27 mouse cellular contexts compared by ENCODE assay signal in genomic region chr1:90692851-90693250, GRCm38 (mm10).
"Had no signal": no experiment of that assay in that cellular context is flagged by ENCODE, and none has a peak within 500 bp of the region (broad histone marks: within the 10 kb centered on the region; RNA-seq: fewer than 3 reads in every experiment).

No protein-coding gene starts in this region.

- H3K9me3 ChIP-seq: heart, embryonic 15.5 days; hindbrain, embryonic 15.5 days; kidney, embryonic 15.5 days; limb, embryonic 10.5 days; limb, embryonic 12.5 days; liver, embryonic 13.5 days had no signal

- H3K4me2 ChIP-seq: heart, embryonic 11.5 days; heart, embryonic 13.5 days; heart, embryonic 15.5 days; hindbrain, embryonic 13.5 days; hindbrain, embryonic 15.5 days; kidney, embryonic 15.5 days; limb, embryonic 12.5 days; liver, embryonic 11.5 days; liver, embryonic 13.5 days had no signal

- H3K27ac ChIP-seq: heart, adult 2 months; heart, embryonic 13.5 days; heart, embryonic 15.5 days; hindbrain, embryonic 13.5 days; hindbrain, embryonic 15.5 days; hindbrain, postnatal 0 days; kidney, embryonic 15.5 days; kidney, postnatal 0 days; left cerebral cortex, adult 2 months; limb, embryonic 10.5 days; limb, embryonic 12.5 days; liver, embryonic 13.5 days had no signal

- H3K27me3 ChIP-seq: heart, embryonic 13.5 days; heart, embryonic 15.5 days; hindbrain, embryonic 13.5 days; hindbrain, embryonic 15.5 days; kidney, embryonic 15.5 days; limb, embryonic 12.5 days; liver, embryonic 13.5 days had no signal

- H3K4me3 ChIP-seq: heart, adult 2 months; heart, embryonic 13.5 days; heart, embryonic 15.5 days; hindbrain, embryonic 13.5 days; hindbrain, embryonic 15.5 days; kidney, embryonic 15.5 days; left cerebral cortex, adult 2 months; limb, embryonic 10.5 days; limb, embryonic 12.5 days; liver, embryonic 13.5 days had no signal

- H3K9ac ChIP-seq: heart, embryonic 13.5 days; heart, embryonic 15.5 days; hindbrain, embryonic 13.5 days; hindbrain, embryonic 15.5 days; kidney, embryonic 15.5 days; limb, embryonic 12.5 days; liver, embryonic 13.5 days had no signal

- DNase-seq: gastrocnemius, postnatal 10 days; gastrocnemius, postnatal 25 days; heart, adult 11 months; heart, adult 2 months; heart, postnatal 14 days; heart, postnatal 36 days; kidney, adult 11 months; kidney, adult 2 months; kidney, adult 9 months; kidney, postnatal 14 days; kidney, postnatal 36 days; layer of hippocampus, adult 9-11 months; liver; liver, embryonic 13.5 days had no signal

- ATAC-seq: hindbrain, postnatal 0 days; intestine, embryonic 16.5 days had no signal

- H3K4me1 ChIP-seq: hindbrain, embryonic 13.5 days; hindbrain, embryonic 15.5 days; liver, embryonic 13.5 days had no signal

- H3K36me3 ChIP-seq: heart, embryonic 13.5 days; heart, embryonic 15.5 days; hindbrain, embryonic 13.5 days; hindbrain, embryonic 15.5 days; kidney, embryonic 15.5 days; limb, embryonic 10.5 days; limb, embryonic 12.5 days; liver, embryonic 13.5 days had no signal
